Mouse (Mus musculus): ENCODE measurements around the gene Tff2. TPM values are rescaled to one million over a fixed set of nuclear protein-coding genes. Genes with fewer than 3 reads are reported as not detected.
A peak's percentile ranks its signal among the peaks of the same experiment; 100 is the strongest.

Tff2 gene
- total RNA-seq, 2 experiments from 2014 or later: not detected

DNA sequence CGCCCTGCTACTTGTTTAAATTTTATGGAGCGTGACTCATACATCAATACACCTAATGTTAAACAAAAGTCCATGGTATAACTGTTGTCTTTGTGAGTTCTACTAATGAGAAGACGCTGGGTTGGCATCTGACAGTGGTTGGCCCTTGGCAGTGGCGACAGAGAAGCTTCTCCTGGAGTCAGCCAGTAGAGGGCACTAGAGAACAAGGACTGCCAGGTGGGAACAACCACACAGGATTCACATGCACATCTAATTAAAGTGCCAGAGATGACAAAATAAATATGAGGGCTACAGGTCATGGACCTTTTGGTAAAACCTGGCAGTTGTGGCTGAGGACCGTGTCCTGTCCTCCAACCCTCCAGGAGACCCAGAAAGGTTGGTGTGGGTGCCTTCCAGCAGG, 5.7 kb downstream of the Tff2 start:
- ATAC-seq (replicated peaks; ENCODE audit: low FRiP score, poor library complexity, severe bottlenecking): 0 out of 2 replicates have a peak, but pooled peaks have one; percentile 62

DNA sequence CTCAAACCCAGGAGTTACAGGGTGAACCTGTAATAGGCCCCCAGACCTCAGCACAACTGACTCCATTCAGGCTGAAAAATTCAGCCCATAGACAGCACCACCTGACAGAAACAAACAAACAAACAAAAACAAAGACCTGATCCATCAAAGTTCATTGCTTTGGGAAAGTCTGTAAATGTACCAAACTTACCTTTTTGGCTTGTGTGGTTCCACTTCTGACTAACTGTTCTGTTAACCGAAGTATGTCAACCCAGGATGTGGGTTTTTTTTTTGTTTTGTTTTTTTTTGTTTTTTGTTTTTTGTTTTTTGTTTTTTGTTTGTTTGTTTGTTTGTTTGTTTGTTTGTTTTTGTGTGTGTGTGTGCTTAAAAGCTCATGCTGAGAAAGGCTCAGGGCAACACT, 7.3 kb downstream of the Tff2 start:
- no peak for ATAC-seq (replicated peaks; ENCODE audit: low FRiP score, poor library complexity, severe bottlenecking)

DNA sequence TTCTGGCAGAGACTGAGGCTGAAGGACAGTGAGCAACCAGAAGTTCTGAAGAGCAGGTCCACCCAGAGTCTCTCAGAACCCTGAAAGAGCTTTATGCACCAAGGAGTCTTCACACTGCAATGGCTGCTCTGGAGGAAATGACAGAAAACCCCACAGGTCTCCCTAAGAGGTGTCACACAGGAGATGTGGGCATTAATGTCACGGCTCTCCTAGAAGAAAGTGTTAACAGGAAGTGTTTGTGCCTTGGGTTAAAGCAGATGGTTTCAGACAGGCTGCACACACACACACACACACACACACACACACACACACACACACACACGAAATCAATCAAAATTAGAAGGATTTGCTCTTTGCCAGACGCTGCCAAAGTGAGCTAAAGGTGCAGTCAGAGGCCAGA, 7.8 kb downstream of the Tff2 start:
- no peak for ATAC-seq (replicated peaks; ENCODE audit: low FRiP score, poor library complexity, severe bottlenecking)

DNA sequence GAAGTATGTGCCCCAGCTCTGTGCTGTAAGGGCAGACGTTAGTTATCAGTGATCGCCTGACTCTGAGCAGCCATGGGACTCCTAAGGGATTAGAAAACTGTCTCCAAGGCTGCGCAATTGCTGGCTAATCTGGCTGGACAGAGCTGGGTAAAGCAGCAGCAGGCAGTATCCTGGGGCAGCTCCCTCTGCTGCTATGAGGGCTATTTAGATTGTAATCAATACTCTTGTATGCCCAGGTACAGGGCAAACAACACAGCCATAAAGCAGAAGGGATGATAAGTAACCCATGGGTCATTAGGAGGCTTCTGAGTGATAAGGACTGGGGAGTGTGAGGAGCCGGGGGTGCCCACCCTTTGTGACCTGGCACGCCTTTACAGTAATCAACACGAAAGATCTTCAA, 9.2 kb downstream of the Tff2 start:
- no peak for ATAC-seq (replicated peaks; ENCODE audit: low FRiP score, poor library complexity, severe bottlenecking)

DNA sequence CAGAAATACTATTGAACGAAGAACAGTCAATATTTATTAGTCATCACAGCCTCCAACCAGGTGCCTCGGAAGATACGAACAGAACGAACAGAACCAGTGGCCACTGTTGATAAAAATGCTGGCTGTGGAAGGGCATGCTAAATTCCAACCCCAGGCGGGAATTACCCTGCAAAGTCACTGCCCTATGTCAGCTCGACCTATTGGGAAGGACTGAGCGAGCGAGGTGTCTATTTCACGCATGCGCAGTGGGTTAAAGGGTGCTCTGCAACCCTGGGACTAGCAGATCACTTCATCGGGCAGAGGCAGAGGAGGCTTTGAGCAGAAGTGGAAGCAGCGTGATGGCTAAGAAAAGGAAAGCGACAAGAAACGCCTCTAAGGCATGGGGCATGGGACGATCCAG, 10.3 kb downstream of the Tff2 start:
- no peak for ATAC-seq (replicated peaks; ENCODE audit: low FRiP score, poor library complexity, severe bottlenecking)

DNA sequence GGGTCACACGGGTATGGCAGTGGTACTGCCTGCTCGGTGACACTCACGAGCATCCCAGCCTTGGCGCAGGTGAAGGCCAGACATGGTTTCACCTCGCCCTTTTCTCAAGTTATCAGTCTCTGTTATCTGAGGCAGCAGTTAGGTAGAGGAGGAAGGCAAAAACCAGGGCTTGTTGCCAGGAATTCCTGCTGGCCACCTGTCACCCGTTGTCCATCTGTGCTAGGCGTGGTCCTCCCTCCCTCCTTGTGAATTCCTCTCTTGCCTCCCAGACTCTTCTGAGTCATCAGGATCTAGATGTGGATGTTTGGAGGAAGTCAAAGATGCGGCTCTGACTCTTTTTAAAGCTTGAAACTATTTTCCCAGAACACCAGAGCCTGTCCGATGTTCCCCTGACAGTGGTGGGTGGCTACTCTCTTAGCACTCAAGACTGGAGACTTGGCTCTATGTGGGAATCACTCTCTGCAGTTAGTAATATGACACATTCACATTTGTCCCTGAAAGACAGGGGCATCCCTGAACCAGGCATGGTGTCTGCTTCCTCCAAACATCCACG, 12.7 kb downstream of the Tff2 start:
- ATAC-seq (replicated peaks; ENCODE audit: low FRiP score, poor library complexity, severe bottlenecking): no peak

DNA sequence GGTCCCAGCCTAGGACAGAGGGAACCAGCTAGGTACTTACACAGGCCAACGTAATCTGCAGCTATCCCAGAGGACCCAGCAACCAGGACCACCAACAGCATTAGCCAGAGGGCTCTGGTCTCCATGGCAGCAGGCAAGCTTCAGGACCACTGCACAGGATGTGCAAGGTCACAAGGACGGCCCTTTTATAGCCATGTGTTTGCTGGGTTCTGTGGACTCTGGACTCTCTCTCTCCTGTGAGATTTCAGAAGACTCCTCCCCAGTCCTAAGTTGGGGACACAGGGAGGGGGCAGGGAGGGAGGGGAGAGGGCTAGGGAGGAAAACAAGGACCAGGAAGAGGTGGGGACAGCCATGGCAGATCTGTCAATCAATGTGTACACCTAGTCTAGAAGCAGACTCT, 14.6 kb downstream of the Tff2 start, which contains the start of gene Tff3:
Gene Tff3 (minus strand): TSS at position 195 of the 400 bp plus-strand sequence.
- ATAC-seq (replicated peaks; ENCODE audit: low FRiP score, poor library complexity, severe bottlenecking): no peak

DNA sequence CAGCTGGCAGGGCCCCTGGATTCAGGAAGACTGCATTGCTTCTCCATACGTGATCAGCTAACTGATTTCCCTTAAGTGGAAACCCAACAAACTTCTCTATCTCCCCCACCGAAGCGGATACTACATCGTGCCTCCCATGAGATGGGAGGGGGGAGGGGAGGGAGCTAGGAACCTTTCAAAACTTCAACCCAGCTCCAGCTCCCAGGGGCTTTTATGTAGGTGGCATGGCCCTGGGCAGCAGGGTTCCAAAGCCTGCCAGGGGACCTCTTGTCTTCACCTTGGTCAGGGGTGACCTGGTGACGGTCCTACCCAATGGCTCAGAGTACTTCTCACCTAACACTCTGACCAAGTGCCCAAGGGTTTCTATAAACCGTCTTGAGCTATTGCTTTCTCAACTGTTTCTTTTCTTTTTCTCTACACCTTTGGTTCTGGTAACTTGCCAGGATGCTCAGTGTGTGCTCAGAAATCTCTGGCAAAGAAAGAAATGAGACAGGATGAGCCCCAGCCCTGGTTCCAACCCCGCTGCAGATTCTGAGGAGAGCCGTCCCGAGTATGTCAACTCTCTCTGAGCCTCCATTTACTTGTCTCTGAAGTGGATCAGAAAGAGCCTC, 15.3 kb downstream of the Tff2 start:
- ATAC-seq (replicated peaks; ENCODE audit: low FRiP score, poor library complexity, severe bottlenecking): no peak

DNA sequence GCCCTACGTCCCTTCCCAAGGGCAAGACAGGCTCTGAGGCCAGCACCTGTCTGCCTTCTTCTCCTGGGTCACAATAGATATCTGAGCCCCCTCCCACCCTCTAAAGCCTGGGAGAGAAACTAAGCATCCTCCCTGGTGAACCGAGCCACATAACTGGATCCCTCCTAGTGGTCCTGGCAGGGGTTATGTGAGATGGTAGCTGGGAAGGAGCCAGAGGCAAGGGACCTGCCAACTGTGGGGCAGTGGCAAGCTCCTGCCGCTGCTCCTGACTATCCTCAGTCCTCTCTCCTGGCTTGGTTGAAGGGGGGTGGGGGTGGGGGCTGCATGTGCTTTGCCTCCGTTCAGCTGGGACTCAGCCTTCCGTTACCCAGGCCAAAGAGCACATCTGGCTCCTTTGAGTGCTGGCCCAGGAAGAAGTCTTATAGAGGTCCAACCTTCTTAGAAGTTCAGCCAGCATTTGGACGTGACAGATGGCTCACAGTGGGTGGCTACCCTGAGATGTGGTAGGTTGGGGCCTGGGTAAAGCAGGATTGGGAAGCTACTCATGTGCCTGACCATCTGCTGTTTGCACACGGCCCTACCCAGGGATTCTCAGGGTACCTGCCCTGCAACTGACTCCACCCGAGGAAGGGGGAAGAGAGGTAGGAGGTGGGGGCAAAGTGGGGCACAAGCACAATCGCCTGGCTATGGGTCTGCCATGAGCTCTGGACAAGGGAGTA, 18.4 kb downstream of the Tff2 start:
- ATAC-seq (replicated peaks; ENCODE audit: low FRiP score, poor library complexity, severe bottlenecking): no peak

DNA sequence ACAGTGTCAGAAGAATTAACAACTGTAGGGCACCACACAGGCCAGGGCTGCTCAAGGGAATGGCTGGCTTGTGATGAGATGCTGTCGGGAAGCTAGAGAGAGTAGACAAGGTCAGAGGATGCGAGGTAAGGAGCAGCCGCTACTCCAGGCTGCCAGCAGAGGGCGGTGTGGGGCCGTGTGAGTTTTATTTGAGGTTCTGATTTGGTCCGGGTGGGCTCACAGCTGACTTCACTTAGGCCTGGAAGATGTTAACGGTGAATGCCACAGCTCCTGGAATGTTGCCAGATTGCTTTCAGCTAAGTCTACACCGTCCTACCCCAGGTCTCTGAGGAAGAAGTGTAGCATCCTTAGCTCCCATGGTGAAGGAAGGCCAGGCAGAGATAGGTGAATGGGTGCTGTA, 22.1 kb downstream of the Tff2 start:
- ATAC-seq (replicated peaks; ENCODE audit: low FRiP score, poor library complexity, severe bottlenecking): peak; percentile 25; the same call in 1 of the 2 replicates

DNA sequence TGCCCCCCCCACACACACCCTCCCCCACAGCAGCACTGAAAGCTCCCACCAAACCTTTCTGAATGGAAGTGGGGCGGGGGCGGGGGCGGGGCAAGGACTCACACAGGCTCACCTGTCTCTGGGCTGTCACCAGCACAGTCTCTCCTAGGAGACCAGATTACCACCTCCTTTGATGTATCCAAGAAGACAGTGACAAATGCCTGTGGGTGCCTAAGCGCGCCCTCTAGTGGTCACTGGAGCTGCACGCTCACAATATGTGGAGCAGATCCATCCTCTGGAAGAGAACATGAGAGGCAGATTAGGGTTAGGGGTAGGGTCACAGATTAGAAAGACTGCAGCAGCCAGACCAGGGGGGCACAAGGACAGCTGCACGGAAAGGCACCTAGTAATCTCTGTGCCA, 24.7 kb downstream of the Tff2 start:
- ATAC-seq (replicated peaks; ENCODE audit: low FRiP score, poor library complexity, severe bottlenecking): peak; percentile 61

DNA sequence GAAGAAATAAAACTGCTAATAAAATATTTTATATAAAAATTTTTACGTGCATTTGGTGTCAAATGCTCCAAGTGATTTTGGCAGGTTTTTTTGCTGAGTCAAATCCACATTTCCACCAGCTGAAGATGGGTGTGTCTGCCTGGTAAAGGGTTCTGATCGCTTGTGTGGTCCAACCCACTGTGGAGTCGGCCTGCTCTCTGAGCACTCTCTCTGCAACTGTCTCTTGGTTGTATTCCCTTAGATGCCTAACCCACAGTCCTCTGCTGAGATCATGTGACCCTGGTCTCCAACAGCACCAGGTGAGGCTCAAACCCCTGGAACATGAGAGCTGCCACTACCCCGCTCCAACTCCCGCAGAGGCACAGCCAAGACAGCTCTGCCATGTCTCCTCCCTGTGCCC, 26.1 kb downstream of the Tff2 start:
- ATAC-seq (replicated peaks; ENCODE audit: low FRiP score, poor library complexity, severe bottlenecking): no peak

DNA sequence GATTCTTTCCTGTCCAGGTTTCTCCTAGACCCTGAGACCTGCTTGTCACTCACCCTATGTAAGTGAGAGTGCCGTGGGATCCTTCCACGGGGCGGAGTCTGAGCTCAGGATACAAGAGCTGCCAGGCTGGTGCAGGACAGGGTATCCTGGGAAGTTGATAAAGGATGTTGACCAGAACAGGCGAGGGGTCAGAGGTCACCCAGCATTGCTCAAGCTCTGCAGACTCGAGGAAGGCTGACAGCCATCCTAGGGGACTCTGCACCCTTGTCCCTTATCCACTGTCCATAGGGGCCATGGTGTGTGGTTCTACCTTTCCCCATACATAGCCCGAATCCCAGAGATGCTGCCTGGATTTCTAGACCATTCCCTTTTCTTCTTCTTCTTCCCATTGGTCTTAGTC, 28.0 kb downstream of the Tff2 start:
- no peak for ATAC-seq (replicated peaks; ENCODE audit: low FRiP score, poor library complexity, severe bottlenecking)

DNA sequence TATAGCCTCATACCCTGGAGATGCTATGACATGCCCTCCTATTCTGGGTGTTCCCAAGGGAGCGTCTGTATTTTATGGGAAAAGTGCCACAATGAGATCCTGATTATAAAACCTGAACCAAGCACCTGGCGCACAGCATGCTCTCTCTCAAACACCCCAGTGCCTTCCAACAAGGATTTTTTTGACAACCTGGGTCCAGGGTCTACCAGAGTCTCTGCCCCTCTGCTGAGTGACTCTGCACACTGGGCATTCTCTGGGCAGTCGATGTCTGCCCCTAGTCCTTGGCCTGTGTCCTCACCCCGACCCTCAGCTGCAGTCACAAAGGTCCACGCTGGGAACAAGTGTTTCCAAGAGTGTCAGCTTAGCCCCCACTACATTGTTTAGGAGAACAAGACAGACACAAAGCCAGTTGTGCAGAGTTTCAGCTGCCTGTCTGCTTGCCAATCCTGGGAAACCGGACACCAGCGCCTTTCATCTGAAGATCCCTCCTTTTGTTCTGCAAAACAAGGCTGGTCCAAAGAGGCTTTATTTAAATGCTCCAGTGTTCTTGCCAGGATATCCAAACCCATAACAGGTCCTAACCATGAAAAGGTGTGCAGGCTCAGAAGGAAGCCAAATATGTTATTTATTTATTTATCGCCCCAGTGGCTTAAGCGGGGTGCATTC, 30.8 kb downstream of the Tff2 start:
- ATAC-seq (replicated peaks; ENCODE audit: low FRiP score, poor library complexity, severe bottlenecking): no peak

DNA sequence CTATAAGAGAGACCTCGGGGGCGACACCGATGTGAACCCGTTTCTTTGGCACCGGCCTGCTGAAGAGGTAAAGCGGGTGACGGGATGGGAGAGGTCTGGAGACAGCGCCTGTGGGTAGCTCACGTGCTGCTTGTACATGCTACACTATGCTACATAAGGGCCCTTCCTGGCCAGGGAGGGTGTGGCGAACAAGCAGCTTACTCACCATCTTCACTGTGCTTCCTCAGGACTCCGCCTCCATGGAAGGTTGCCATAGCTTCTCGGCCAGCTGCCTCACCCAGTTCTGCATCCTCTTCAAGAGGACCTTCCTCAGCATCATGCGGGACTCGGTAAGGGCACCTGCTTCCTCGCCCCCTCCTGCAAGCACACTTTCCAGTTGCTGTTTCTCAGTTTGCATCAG, 35.7 kb downstream of the Tff2 start:
- peak; percentile 55; the same call in 1 of the 2 replicates for ATAC-seq (replicated peaks; ENCODE audit: low FRiP score, poor library complexity, severe bottlenecking)

DNA sequence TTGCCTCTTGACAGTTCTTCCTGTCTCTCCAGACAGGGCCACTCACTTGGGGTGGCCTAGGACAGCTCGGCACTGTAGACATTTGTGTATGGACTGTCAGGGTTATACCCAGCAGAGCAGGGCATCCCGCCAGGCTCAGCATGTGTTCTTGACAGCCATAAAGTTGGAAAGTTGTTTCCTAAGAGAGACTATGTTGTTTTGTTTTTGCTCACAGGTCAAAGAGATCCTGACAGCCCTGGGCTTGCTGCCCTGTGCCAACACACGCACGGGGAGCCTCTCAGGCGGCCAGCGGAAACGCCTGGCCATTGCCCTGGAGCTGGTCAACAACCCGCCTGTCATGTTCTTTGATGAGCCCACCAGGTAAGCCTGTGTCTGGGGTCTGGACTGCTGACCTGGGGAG, 40.3 kb downstream of the Tff2 start:
- ATAC-seq (replicated peaks; ENCODE audit: low FRiP score, poor library complexity, severe bottlenecking): no peak

DNA sequence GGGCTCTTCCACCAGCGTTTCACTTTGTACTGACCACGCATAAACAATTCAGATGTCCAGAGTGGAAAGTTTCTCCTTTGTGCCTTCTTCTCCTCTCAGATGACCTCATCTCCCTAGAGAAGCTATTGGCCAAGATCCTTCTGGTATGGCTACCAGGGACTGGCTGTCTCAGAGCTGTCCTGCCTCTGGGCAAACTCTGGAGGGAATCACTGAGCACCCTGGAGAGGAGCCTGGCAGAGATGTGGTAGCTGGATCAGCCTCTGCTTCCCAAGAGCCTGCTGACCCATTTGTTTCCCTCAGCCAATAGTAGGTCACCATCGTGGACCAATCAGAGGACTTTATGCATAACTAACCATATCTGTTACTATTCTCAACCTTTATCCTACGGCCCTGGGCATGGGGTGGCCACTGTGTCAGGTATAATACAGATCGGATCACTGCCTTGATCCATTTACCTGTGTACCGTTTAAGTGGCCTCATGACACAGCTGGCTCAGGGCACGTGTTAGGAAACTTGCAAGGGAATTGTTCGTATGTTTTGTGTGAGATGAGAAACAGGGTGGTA, 41.0 kb downstream of the Tff2 start:
- no peak for ATAC-seq (replicated peaks; ENCODE audit: low FRiP score, poor library complexity, severe bottlenecking)

DNA sequence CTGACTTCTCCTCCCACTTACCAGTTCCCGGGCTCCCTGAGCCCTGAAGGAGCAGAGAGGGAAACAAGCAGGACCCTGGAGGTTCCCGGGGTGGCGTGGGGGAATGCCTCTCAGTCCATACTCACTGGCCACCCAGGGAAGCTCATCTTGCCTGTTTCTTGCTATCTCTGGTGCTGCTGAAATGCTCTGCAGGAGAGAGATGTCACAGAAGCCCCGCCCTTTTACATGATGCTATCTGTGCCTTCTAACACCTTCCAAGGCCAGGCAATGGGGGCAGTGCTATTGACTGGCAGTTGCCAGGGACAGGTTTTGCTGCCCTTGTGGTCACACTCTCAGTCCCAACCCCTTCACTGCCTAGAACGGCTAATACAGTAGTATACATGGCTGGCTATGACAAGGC, 45.3 kb downstream of the Tff2 start:
- ATAC-seq (replicated peaks; ENCODE audit: low FRiP score, poor library complexity, severe bottlenecking): peak; percentile 48

DNA sequence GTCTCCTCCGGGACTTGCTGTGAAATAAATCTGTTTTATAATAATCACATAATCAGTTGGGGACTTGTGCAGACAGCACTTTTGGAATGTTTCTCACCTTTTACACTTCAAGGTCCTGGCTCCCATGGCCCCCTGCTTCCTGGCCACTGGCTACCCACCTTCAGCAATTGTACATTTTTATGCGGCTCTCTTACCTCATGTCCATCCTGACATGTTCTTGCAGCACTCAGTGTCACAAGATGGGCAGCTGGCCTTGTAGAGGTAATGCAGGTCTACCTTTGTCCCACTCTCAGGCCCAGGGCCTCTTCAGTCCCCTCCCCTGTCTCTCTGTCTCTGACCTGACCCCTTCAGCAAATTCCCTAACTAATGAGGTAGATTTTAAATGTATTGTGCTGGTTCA, 47.2 kb downstream of the Tff2 start:
- no peak for ATAC-seq (replicated peaks; ENCODE audit: low FRiP score, poor library complexity, severe bottlenecking)

DNA sequence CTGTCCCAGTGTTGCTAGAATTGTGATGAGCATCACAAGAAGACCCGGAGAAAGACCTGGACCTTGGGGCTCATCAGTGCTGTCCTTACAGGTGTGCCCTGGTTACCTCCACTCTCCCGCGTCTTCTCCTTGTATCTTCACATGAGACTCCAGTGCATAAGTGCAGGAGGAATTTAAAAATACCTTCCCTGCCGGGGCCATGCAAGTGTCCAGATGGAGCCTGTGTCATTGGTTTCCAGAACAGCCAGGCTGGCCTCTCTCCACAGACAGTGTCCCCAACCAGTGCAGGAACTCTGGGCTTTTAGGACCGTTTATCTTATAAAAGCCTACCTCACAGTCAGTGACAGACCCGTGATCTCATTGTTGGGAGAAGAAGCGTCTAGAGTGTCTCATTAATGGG, 48.5 kb downstream of the Tff2 start:
- no peak for ATAC-seq (replicated peaks; ENCODE audit: low FRiP score, poor library complexity, severe bottlenecking)

DNA sequence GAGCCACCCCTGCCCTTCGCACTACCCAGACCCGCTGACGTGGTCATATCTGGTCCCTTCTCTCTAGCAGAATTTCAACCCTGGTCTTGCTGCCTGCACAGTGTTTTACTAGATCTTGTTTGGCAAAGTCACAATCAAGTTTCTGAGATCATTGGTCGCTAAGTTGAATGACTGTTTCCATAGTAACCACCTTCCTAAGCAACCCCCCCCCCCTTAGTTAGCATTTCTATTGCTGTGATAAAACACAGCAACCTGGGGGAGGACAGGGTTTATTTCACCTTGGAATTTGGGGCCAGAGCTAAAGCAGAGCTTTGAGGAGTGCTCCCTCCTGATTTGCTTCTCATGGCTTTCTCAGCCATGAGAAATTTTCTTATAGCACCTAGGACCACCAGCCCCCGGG, 49.3 kb downstream of the Tff2 start:
- ATAC-seq (replicated peaks; ENCODE audit: low FRiP score, poor library complexity, severe bottlenecking): no peak
